Mouse (Mus musculus): Measurements from ENCODE around the gene Slfn3. TPM values are rescaled to one million over a fixed set of nuclear protein-coding genes. Genes with fewer than 3 reads are reported as not detected.

The Slfn3 gene
- polyA plus RNA-seq, 2 experiments from 2014 or later, result 3.2 to 4.8 TPM

Other genes starting within 250 kb of the Slfn3 start
- gene Slfn5, start 240.0 kb upstream of the Slfn3 start, polyA plus RNA-seq (2017; shearing (Covaris generic)), result 10 to 100 TPM; 30.3 to 39.4 TPM
- gene Slfn9, start 199.5 kb upstream of the Slfn3 start, polyA plus RNA-seq (2017; shearing (Covaris generic)), result 10 to 100 TPM; 10.7 to 17.9 TPM
- gene Slfn8, start 170.5 kb upstream of the Slfn3 start, polyA plus RNA-seq (2017; shearing (Covaris generic)), result 100 to 1,000 TPM; 109 to 141 TPM
- 100 to 1,000 TPM; 806 to 834 TPM for gene Slfn2, start 126.2 kb upstream of the Slfn3 start, polyA plus RNA-seq (2017; shearing (Covaris generic))
- gene Slfn1, start 74.5 kb upstream of the Slfn3 start, polyA plus RNA-seq (2017; shearing (Covaris generic)), result 100 to 1,000 TPM; 247 to 270 TPM
- gene Slfn4, start 16.1 kb upstream of the Slfn3 start, polyA plus RNA-seq (2017; shearing (Covaris generic)), result under 1 TPM; 0.27 to 0.28 TPM
- not detected for gene Slfn14, start 95.4 kb downstream of the Slfn3 start, polyA plus RNA-seq (2017; shearing (Covaris generic))
- 10 to 100 TPM; 52.3 to 63.9 TPM for gene Ap2b1, start 107.7 kb downstream of the Slfn3 start, polyA plus RNA-seq (2017; shearing (Covaris generic))
- 10 to 100 TPM; 12.5 TPM for gene Pex12, start 111.3 kb downstream of the Slfn3 start, polyA plus RNA-seq (2017; shearing (Covaris generic))
- not detected for gene Rasl10b, start 217.8 kb downstream of the Slfn3 start, polyA plus RNA-seq (2017; shearing (Covaris generic))
- not detected for gene Gas2l2, start 238.1 kb downstream of the Slfn3 start, polyA plus RNA-seq (2017; shearing (Covaris generic))
- gene 1700020L24Rik, start 246.3 kb downstream of the Slfn3 start, polyA plus RNA-seq (2017; shearing (Covaris generic)), result under 1 TPM in 1 of 2 experiments, not detected in 1; 0.85 TPM

Data from CD4-positive, CD25-positive, alpha-beta regulatory T cell, adult 4 months (primary cell).